Mouse (Mus musculus): Measurements from ENCODE around the gene Rasip1.

- no peak for TF ChIP-seq GATA1 (IDR thresholded peaks at IDR 0.05; ENCODE audit: borderline replicate concordance, low read length)
- no peak for TF ChIP-seq FLI1 (IDR thresholded peaks at IDR 0.05; ENCODE audit: low read length)
Observed at GRCm38 (mm10) chr7:45628364-45629294, 1.3 kb downstream of the Rasip1 start.
